Mouse (Mus musculus): ENCODE data around the gene Ncor2.

GRCm38 (mm10) chr5:125127920-125128319 is 51.1 kb downstream of the Ncor2 start:
- TF ChIP-seq POLR2A (IDR thresholded peaks at IDR 0.05; ENCODE audit: borderline replicate concordance, low read depth, low read length) (no peak), CTCF (IDR thresholded peaks at IDR 0.05; ENCODE audit: low read depth, low read length) (no peak)
